Mouse (Mus musculus) embryonic fibroblast, embryonic 13.5 days (primary cell): ENCODE measurements around the gene Nsg2.

ENCODE experiments used
- CTCF ChIP-seq: IDR thresholded peaks from 2 replicates; pipeline ENCODE4 v1.5.1; 2011; ENCODE audit warnings: mild to moderate bottlenecking, control low read depth, low read length, moderate library complexity, borderline replicate concordance; ENCODE audit not compliant: insufficient read depth
- POLR2A ChIP-seq: IDR thresholded peaks from 2 replicates; pipeline ENCODE4 v1.6.1; 2011; ENCODE audit warnings: low read depth, mild to moderate bottlenecking, control low read depth, low read length, moderate library complexity

GRCm38 (mm10) chr11:32008852-32009251 lies 8.6 kb downstream of the Nsg2 start:
- TF ChIP-seq CTCF (no peak), POLR2A (no peak)
